Mouse (Mus musculus): Measurements from ENCODE around the gene Slco2a1. TPM values are rescaled to one million over a fixed set of nuclear protein-coding genes. Genes with fewer than 3 reads are reported as not detected.

Slco2a1 gene
- total and polyA plus RNA-seq, 3 experiments = 0.14 TPM; not detected in 2

DNA sequence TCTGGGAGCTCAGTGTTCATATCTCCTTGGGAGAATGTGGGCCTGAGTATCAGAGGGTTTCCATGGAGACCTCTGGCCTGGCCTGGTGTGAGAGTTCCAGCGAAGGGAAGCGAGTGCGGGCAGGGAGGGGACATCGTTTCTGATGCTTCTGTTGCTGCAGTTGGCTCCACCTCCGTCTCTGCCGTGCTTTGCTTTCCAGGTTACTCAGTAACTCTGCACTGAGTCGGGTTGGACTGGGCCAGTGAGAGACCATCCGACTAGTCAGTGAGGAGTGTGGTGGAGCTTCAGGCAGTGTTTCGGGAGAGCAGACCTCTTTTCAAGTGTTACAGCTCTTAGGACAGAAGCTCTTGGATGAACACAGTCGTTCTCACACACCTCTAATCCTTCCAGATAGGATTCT, 8.6 kb upstream of the Slco2a1 start (continued):
- TF ChIP-seq MXI1 (IDR thresholded peaks at IDR 0.05; ENCODE audit: low read depth, low read length) (no peak), ZKSCAN1 (IDR thresholded peaks at IDR 0.05; ENCODE audit: borderline replicate concordance, low read depth, low read length) (no peak)

DNA sequence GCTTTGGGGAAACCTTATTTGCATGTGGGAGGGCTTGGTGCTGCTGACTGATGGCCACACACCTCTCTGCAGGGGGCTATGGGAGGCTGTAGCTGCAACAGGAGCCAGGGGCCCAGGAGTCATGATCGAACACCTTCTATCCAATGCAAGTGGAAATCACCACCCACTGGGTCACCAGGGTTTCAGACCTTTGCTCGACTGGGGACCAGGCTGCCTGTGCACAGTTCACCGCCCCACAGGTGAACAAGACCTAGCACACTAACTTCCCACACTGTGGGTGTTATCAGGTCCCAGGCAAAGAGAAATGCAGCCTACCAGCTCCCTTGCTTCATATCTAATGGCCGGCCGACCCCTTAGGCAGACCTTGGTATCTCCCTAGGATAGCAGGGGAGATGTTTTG, 8.1 kb upstream of the Slco2a1 start:
- H3K27ac ChIP-seq (ENCODE audit: insufficient read depth, low read depth) = no peak overlapping the region
- H3K4me3 ChIP-seq (replicated peaks in 1 of 3; ENCODE audit: low read depth in 2 of 3, low read length in 2 of 3, poor library complexity in 1 of 3) = no peak overlapping the region
- in situ Hi-C loops (cut with MboI; ENCODE audit: low pct_ligation_motif_present, low pct_unique_long_range_greater_than_20kb, low sequenced_read_pairs) (no loop called here), dilution Hi-C loops (cut with MboI; ENCODE audit: extremely low pct_ligation_motif_present, extremely low pct_unique_long_range_greater_than_20kb, low sequenced_read_pairs) (no loop called here)
- H3K27me3 ChIP-seq (replicated peaks) = peaks cover 9% of the 10 kb centered on the region
- H3K9me3 ChIP-seq (replicated peaks; ENCODE audit: low read length) = no peaks in the 10 kb centered on the region
- no peaks in the 10 kb centered on the region for H3K4me1 ChIP-seq (ENCODE audit: control insufficient read depth in 1 of 2, insufficient read depth in 2 of 2)
- no peak overlapping the region for H3K4me2 ChIP-seq (ENCODE audit: insufficient read depth, low read depth, poor library complexity, severe bottlenecking)
- H3K9ac ChIP-seq (ENCODE audit: insufficient read depth, low read depth) = no peak overlapping the region
- no peaks in the 10 kb centered on the region for H3K36me3 ChIP-seq (replicated peaks in 1 of 2; ENCODE audit: control insufficient read depth in 1 of 2, insufficient read depth in 1 of 2, low read length in 1 of 2)
- no peak for DNase-seq (ENCODE audit: extremely low read depth)
- no peak for TF ChIP-seq MAZ (IDR thresholded peaks at IDR 0.05; ENCODE audit: low read depth, low read length)
- no peak for TF ChIP-seq ZC3H11A (IDR thresholded peaks at IDR 0.05; ENCODE audit: low read depth, low read length)
- no peaks in the 10 kb centered on the region for H3K79me2 ChIP-seq (replicated peaks; ENCODE audit: control insufficient read depth, extremely low read depth, insufficient read depth, poor library complexity, severe bottlenecking)

DNA sequence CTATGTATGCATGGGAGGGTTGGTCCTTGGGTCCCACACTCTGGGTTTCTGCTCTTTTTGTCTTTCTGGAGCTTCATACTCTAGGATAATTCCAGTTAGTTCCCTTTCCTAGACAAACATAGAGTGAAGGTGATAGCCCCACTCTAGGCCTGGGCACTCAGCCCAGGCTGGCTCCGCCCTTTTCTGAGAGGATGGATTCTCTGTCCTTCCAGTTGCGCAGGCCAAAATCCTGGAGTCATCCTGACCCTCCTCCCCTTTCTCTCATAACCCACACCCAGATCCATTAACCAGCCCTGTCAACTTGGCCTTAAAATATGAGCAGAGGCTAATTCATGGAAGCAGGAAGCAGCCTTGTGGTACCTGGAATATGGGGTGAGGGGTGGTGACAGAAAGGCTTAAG, 6.7 kb upstream of the Slco2a1 start:
- Histone ChIP-seq H3K9ac (ENCODE audit: insufficient read depth, low read depth) (no peak overlapping the region), H3K4me3 (replicated peaks in 1 of 3; ENCODE audit: low read depth in 2 of 3, low read length in 2 of 3, poor library complexity in 1 of 3) (no peak overlapping the region), H3K4me2 (ENCODE audit: insufficient read depth, low read depth, poor library complexity, severe bottlenecking) (no peak overlapping the region), H3K79me2 (replicated peaks; ENCODE audit: control insufficient read depth, extremely low read depth, insufficient read depth, poor library complexity, severe bottlenecking) (no peaks in the 10 kb centered on the region), H3K27ac (ENCODE audit: insufficient read depth, low read depth) (no peak overlapping the region), H3K4me1 (ENCODE audit: control insufficient read depth in 1 of 2, insufficient read depth in 2 of 2) (no peaks in the 10 kb centered on the region), H3K27me3 (replicated peaks) (peaks cover 11% of the 10 kb centered on the region), H3K36me3 (replicated peaks in 1 of 2; ENCODE audit: control insufficient read depth in 1 of 2, insufficient read depth in 1 of 2, low read length in 1 of 2) (no peaks in the 10 kb centered on the region), H3K9me3 (replicated peaks; ENCODE audit: low read length) (no peaks in the 10 kb centered on the region)
- dilution Hi-C loops (cut with MboI; ENCODE audit: extremely low pct_ligation_motif_present, extremely low pct_unique_long_range_greater_than_20kb, low sequenced_read_pairs) = no loop called here
- in situ Hi-C loops (cut with MboI; ENCODE audit: low pct_ligation_motif_present, low pct_unique_long_range_greater_than_20kb, low sequenced_read_pairs) = no loop called here
- TF ChIP-seq MYC (IDR thresholded peaks at IDR 0.05; ENCODE audit: low read depth, low read length) (no peak), NRF1 (IDR thresholded peaks at IDR 0.05; ENCODE audit: low read depth, low read length) (no peak), RCOR1 (conservative IDR thresholded peaks at IDR 0.05; ENCODE audit: low read depth, low read length) (no peak)
- no peak for DNase-seq (ENCODE audit: extremely low read depth)

DNA sequence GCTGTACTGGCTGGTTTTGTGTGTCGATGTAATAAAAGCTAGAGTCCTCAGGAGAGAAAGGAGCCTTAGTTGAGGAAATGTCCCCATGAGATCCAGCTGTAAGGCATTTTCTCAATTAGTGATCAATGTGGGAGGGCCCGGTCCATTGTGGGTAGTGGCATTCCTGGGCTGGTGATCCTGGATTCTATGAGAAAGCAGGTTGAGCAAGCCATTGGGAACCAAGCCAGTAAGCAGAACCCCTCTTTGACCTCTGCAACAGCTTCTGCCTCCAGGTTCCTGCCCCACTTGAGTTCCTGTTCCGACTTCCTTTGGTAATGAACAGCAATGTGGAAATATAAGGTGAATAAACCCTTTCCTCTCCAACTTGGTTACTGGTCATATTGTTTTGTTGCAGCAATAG, 6.1 kb upstream of the Slco2a1 start:
- Histone ChIP-seq H3K36me3 (replicated peaks in 1 of 2; ENCODE audit: control insufficient read depth in 1 of 2, insufficient read depth in 1 of 2, low read length in 1 of 2) (no peaks in the 10 kb centered on the region), H3K4me1 (ENCODE audit: control insufficient read depth in 1 of 2, insufficient read depth in 2 of 2) (no peaks in the 10 kb centered on the region), H3K9ac (ENCODE audit: insufficient read depth, low read depth) (no peak overlapping the region), H3K27me3 (replicated peaks) (peaks cover 11% of the 10 kb centered on the region), H3K4me3 (replicated peaks in 1 of 3; ENCODE audit: low read depth in 2 of 3, low read length in 2 of 3, poor library complexity in 1 of 3) (no peak overlapping the region), H3K9me3 (replicated peaks; ENCODE audit: low read length) (no peaks in the 10 kb centered on the region), H3K4me2 (ENCODE audit: insufficient read depth, low read depth, poor library complexity, severe bottlenecking) (no peak overlapping the region), H3K27ac (ENCODE audit: insufficient read depth, low read depth) (no peak overlapping the region), H3K79me2 (replicated peaks; ENCODE audit: control insufficient read depth, extremely low read depth, insufficient read depth, poor library complexity, severe bottlenecking) (no peaks in the 10 kb centered on the region)
- dilution Hi-C loops (cut with MboI; ENCODE audit: extremely low pct_ligation_motif_present, extremely low pct_unique_long_range_greater_than_20kb, low sequenced_read_pairs) = no loop called here
- DNase-seq (ENCODE audit: extremely low read depth) = no peak
- in situ Hi-C loops (cut with MboI; ENCODE audit: low pct_ligation_motif_present, low pct_unique_long_range_greater_than_20kb, low sequenced_read_pairs) = no loop called here
- TF ChIP-seq USF1 (IDR thresholded peaks at IDR 0.05; ENCODE audit: low read depth, low read length) = no peak

All from CH12.LX (cell line).